Mouse (Mus musculus) limb, embryonic 11.5 days (tissue): ENCODE results near the gene Adal. TPM values are rescaled to one million over a fixed set of nuclear protein-coding genes. Genes with fewer than 3 reads are reported as not detected.

ENCODE experiments used
- ATAC-seq: fragments of 200-750 bp; cut with Nextera tagmentation; 2 replicates; pipeline ENCODE4 v1.8.0; 2017; ENCODE audit warnings: low read depth; ENCODE audit not compliant: insufficient number of reproducible peaks, low FRiP score, low TSS enrichment
- DNase-seq: peaks from one replicate; pipeline ENCODE4 v3.0.0-alpha.2; 2015; ENCODE audit warnings: low spot score
- H3K27ac ChIP-seq: fragments of 300-500 bp; sonication (generic); replicated peaks from 2 replicates; pipeline ENCODE4 v1.5.1; 2014; ENCODE audit warnings: low read depth, mild to moderate bottlenecking, low read length
- H3K27me3 ChIP-seq: fragments of 300-500 bp; sonication (generic); 2 replicates; pipeline ENCODE4 v1.6.1; 2014; ENCODE audit warnings: mild to moderate bottlenecking, low read length, mixed read lengths; ENCODE audit not compliant: control insufficient read depth, insufficient read depth
- H3K36me3 ChIP-seq: fragments of 300-500 bp; sonication (generic); 2 replicates; pipeline ENCODE4 v1.6.1; 2014; ENCODE audit warnings: mild to moderate bottlenecking, low read length, moderate library complexity, mixed read lengths; ENCODE audit not compliant: control insufficient read depth, insufficient read depth
- H3K4me1 ChIP-seq: fragments of 300-500 bp; sonication (generic); 2 replicates; pipeline ENCODE4 v1.6.1; 2014; ENCODE audit warnings: low read length, mixed read lengths; ENCODE audit not compliant: control insufficient read depth, insufficient read depth
- H3K4me2 ChIP-seq: fragments of 300-500 bp; sonication (generic); 2 replicates; pipeline ENCODE4 v1.6.1; 2014; ENCODE audit warnings: low read depth, mild to moderate bottlenecking, moderate library complexity; ENCODE audit not compliant: severe bottlenecking
- H3K4me3 ChIP-seq: fragments of 300-500 bp; sonication (generic); 2 replicates; pipeline ENCODE4 v1.5.1; 2014; ENCODE audit warnings: low read depth, low read length
- H3K9ac ChIP-seq: fragments of 300-500 bp; sonication (generic); 2 replicates; pipeline ENCODE4 v1.6.1; 2014; ENCODE audit warnings: mild to moderate bottlenecking, low read length
- H3K9me3 ChIP-seq: fragments of 300-500 bp; sonication (generic); 2 replicates; pipeline ENCODE4 v1.6.1; 2016; ENCODE audit warnings: low read length; ENCODE audit not compliant: control insufficient read depth
- WGBS: fragments of 180-500 bp; shearing (Covaris S2); extraction: QIAGEN DNeasy Blood & Tissue Kit; methylation state at CpG from one replicate; pipeline ENCODE4 v1.1.7; 2014; 5-methylcytosine and 5-hydroxymethylcytosine counted together
- polyA plus RNA-seq: library from polyadenylated mRNA; unstranded; fragments of >200 nt; fragmentation: Nextera tagmentation; extraction: Ambion mirVana; gene quantifications from 2 replicates; pipeline ENCODE4 v1.2.1, GENCODE M21; 2014

Adal gene
- polyA plus RNA-seq, 1 experiment from 2014 or later, result 24.6 TPM

GRCm38 (mm10) chr2:121169173-121169572 is 28.9 kb downstream of the Adal start:
- Histone ChIP-seq H3K9ac (no peak overlapping the region; the same call in 1 of the 2 replicates), H3K27me3 (no peaks in the 10 kb centered on the region)
- ATAC-seq, result no peak

GRCm38 (mm10) chr2:121169902-121170301 is 29.7 kb downstream of the Adal start:
- Histone ChIP-seq H3K36me3 (no peaks in the 10 kb centered on the region; the same call in 1 of the 2 replicates), H3K4me3 (peak overlapping the region; percentile 86), H3K9me3 (no peaks in the 10 kb centered on the region), H3K4me2 (peak overlapping the region; percentile 89), H3K4me1 (peaks cover 14% of the 10 kb centered on the region), H3K27ac (no peak overlapping the region), H3K9ac (peak overlapping the region; percentile 81), H3K27me3 (no peaks in the 10 kb centered on the region)
- DNase-seq (peak; percentile 43), ATAC-seq (no peak)
- WGBS, result 10% methylated on average over 9 of the region's 9 CpGs

More at GRCm38 (mm10) chr2:121169173-121169572, 28.9 kb downstream of the Adal start:
- Histone ChIP-seq H3K4me3 (peak overlapping the region; percentile 86), H3K4me1 (peaks cover 14% of the 10 kb centered on the region), H3K4me2 (peak overlapping the region; percentile 89; the same call in 1 of the 2 replicates), H3K36me3 (no peaks in the 10 kb centered on the region; the same call in 1 of the 2 replicates), H3K27ac (no peak overlapping the region), H3K9me3 (no peaks in the 10 kb centered on the region)
- 43% methylated on average over 4 of the region's 4 CpGs for WGBS
- no peak for DNase-seq

- H3K4me2 ChIP-seq, result peak within 1 kb of the TSS; percentile 89
- H3K4me3 ChIP-seq, result peak within 1 kb of the TSS; percentile 86
- peak; percentile 60 for DNase-seq
- H3K9me3 ChIP-seq, result no peaks in the 10 kb centered on the region
- H3K36me3 ChIP-seq, result no peaks in the 10 kb centered on the region; the same call in 1 of the 2 replicates
- peak; percentile 36; the same call in 1 of the 2 replicates for ATAC-seq
- H3K27me3 ChIP-seq, result no peaks in the 10 kb centered on the region
- peaks cover 14% of the 10 kb centered on the region for H3K4me1 ChIP-seq
- peak within 1 kb of the TSS; percentile 77 for H3K27ac ChIP-seq
- under 1% methylated on average over 36 of the region's 38 CpGs for WGBS
- H3K9ac ChIP-seq, result peak within 1 kb of the TSS; percentile 81
Measured at GRCm38 (mm10) chr2:121170481-121170971, 30.3 kb downstream of the Adal start, which contains the start of gene Tubgcp4. TSS of gene Tubgcp4 (plus strand) at chr2:121170654.

GRCm38 (mm10) chr2:121170980-121171742 is 30.9 kb downstream of the Adal start, which contains the start of gene Zscan29:
TSS of gene Zscan29 (minus strand) at chr2:121171125.
- H3K4me3 ChIP-seq, result peak within 1 kb of the TSS; percentile 86
- H3K36me3 ChIP-seq, result no peaks in the 10 kb centered on the region; the same call in 1 of the 2 replicates
- H3K4me1 ChIP-seq, result peaks cover 14% of the 10 kb centered on the region
- WGBS, result under 1% methylated on average over 66 of the region's 66 CpGs
- H3K27ac ChIP-seq, result peak within 1 kb of the TSS; percentile 77
- H3K27me3 ChIP-seq, result no peaks in the 10 kb centered on the region
- peak; percentile 91 for DNase-seq
- peak; percentile 96 for ATAC-seq
- H3K9ac ChIP-seq, result peak within 1 kb of the TSS; percentile 81
- peak within 1 kb of the TSS; percentile 89 for H3K4me2 ChIP-seq
- H3K9me3 ChIP-seq, result no peaks in the 10 kb centered on the region

GRCm38 (mm10) chr2:121178828-121179479 is 38.7 kb downstream of the Adal start:
- H3K27ac ChIP-seq, result no peak overlapping the region
- 92% methylated on average over 3 of the region's 3 CpGs for WGBS

GRCm38 (mm10) chr2:121183431-121183830 is 43.2 kb downstream of the Adal start:
- H3K4me3 ChIP-seq, result no peak overlapping the region
- peaks cover 7% of the 10 kb centered on the region; the same call in 1 of the 2 replicates for H3K36me3 ChIP-seq
- no peaks in the 10 kb centered on the region for H3K4me1 ChIP-seq
- 86% methylated on average over 5 of the region's 5 CpGs for WGBS
- H3K27ac ChIP-seq, result no peak overlapping the region
- H3K9me3 ChIP-seq, result no peaks in the 10 kb centered on the region
- DNase-seq (no peak), ATAC-seq (no peak)
- no peaks in the 10 kb centered on the region for H3K27me3 ChIP-seq
- H3K4me2 ChIP-seq, result no peak overlapping the region
- no peak overlapping the region for H3K9ac ChIP-seq

More at GRCm38 (mm10) chr2:121178828-121179479, 38.7 kb downstream of the Adal start:
- Histone ChIP-seq H3K36me3 (peaks cover 6% of the 10 kb centered on the region; the same call in 1 of the 2 replicates), H3K4me3 (no peak overlapping the region), H3K27me3 (no peaks in the 10 kb centered on the region), H3K9ac (no peak overlapping the region), H3K4me1 (no peaks in the 10 kb centered on the region), H3K4me2 (no peak overlapping the region), H3K9me3 (no peaks in the 10 kb centered on the region)
- no peak for ATAC-seq
- DNase-seq, result no peak

- Histone ChIP-seq H3K9me3 (no peaks in the 10 kb centered on the region), H3K4me2 (no peak overlapping the region), H3K27ac (no peak overlapping the region), H3K36me3 (peaks cover 8% of the 10 kb centered on the region; the same call in 1 of the 2 replicates), H3K9ac (no peak overlapping the region), H3K4me1 (no peaks in the 10 kb centered on the region), H3K27me3 (no peaks in the 10 kb centered on the region), H3K4me3 (no peak overlapping the region)
- 93% methylated on average over 7 of the region's 7 CpGs for WGBS
- ATAC-seq, result no peak
- DNase-seq, result no peak
Measured at GRCm38 (mm10) chr2:121184142-121184541, 43.9 kb downstream of the Adal start.

GRCm38 (mm10) chr2:121188530-121188929 is 48.3 kb downstream of the Adal start:
- 72% methylated on average over 1 of the region's 1 CpGs for WGBS
- Histone ChIP-seq H3K4me2 (no peak overlapping the region), H3K27me3 (no peaks in the 10 kb centered on the region), H3K27ac (no peak overlapping the region), H3K9ac (no peak overlapping the region), H3K4me3 (no peak overlapping the region), H3K36me3 (peaks cover 30% of the 10 kb centered on the region), H3K4me1 (no peaks in the 10 kb centered on the region), H3K9me3 (no peaks in the 10 kb centered on the region)
- ATAC-seq, result no peak
- no peak for DNase-seq
